Mouse (Mus musculus): ENCODE measurements around the gene Rassf1. TPM values are rescaled to one million over a fixed set of nuclear protein-coding genes. Genes with fewer than 3 reads are reported as not detected.
A peak's percentile ranks its signal among the peaks of the same experiment; 100 is the strongest.
"Not testable (repeated sequence)": the region's sequence is repeated elsewhere in the genome, so short reads cannot be mapped to it uniquely, and the experiment has no call there.

Rassf1 gene
- polyA plus RNA-seq, 1 experiment from 2014 or later, result 68.9 TPM

GRCm38 (mm10) chr9:107554319-107554825, 3.0 kb downstream of the Rassf1 start:
- Histone ChIP-seq H3K27me3 (ENCODE audit: insufficient read depth, low read length) (no peaks in the 10 kb centered on the region), H3K9ac (replicated peaks; ENCODE audit: low read length) (peak overlapping the region; percentile 90), H3K4me3 (ENCODE audit: low read length) (peak overlapping the region; percentile 81), H3K36me3 (ENCODE audit: insufficient read depth, low read length) (peaks cover 22% of the 10 kb centered on the region), H3K9me3 (ENCODE audit: low read length) (no peaks in the 10 kb centered on the region), H3K27ac (ENCODE audit: low read length) (peak overlapping the region; percentile 99), H3K4me2 (replicated peaks; ENCODE audit: low read depth, low read length) (peak overlapping the region; percentile 95), H3K4me1 (ENCODE audit: insufficient read depth, low read length) (peaks cover 54% of the 10 kb centered on the region)
- WGBS, result 0% methylated on average over 52 of the region's 53 CpGs
- peak; percentile 87 for ATAC-seq (ENCODE audit: low FRiP score, low TSS enrichment)

- peaks cover 29% of the 10 kb centered on the region for H3K36me3 ChIP-seq (ENCODE audit: insufficient read depth, low read length)
- under 1% methylated on average over 23 of the region's 23 CpGs for whole genome bisulfite sequencing
- H3K4me2 ChIP-seq (replicated peaks; ENCODE audit: low read depth, low read length), result peak overlapping the region; percentile 95
- H3K27me3 ChIP-seq (ENCODE audit: insufficient read depth, low read length), result no peaks in the 10 kb centered on the region
- peaks cover 54% of the 10 kb centered on the region for H3K4me1 ChIP-seq (ENCODE audit: insufficient read depth, low read length)
- peak overlapping the region; percentile 99 for H3K27ac ChIP-seq (ENCODE audit: low read length)
- peak overlapping the region; percentile 90 for H3K9ac ChIP-seq (replicated peaks; ENCODE audit: low read length)
- peak; percentile 33 for ATAC-seq (ENCODE audit: low FRiP score, low TSS enrichment)
- H3K9me3 ChIP-seq (ENCODE audit: low read length), result no peaks in the 10 kb centered on the region
- peak overlapping the region; percentile 81 for H3K4me3 ChIP-seq (ENCODE audit: low read length)
Observed at GRCm38 (mm10) chr9:107555031-107555457, 3.7 kb downstream of the Rassf1 start.

GRCm38 (mm10) chr9:107555701-107556100, 4.3 kb downstream of the Rassf1 start:
- peak overlapping the region; percentile 90 for H3K9ac ChIP-seq (replicated peaks; ENCODE audit: low read length)
- peaks cover 34% of the 10 kb centered on the region for H3K36me3 ChIP-seq (ENCODE audit: insufficient read depth, low read length)
- WGBS, result 34% methylated on average over 2 of the region's 2 CpGs
- no peaks in the 10 kb centered on the region for H3K27me3 ChIP-seq (ENCODE audit: insufficient read depth, low read length)
- peak overlapping the region; percentile 81 for H3K4me3 ChIP-seq (ENCODE audit: low read length)
- peaks cover 48% of the 10 kb centered on the region for H3K4me1 ChIP-seq (ENCODE audit: insufficient read depth, low read length)
- no peak for ATAC-seq (ENCODE audit: low FRiP score, low TSS enrichment)
- peak overlapping the region; percentile 95 for H3K4me2 ChIP-seq (replicated peaks; ENCODE audit: low read depth, low read length)
- H3K9me3 ChIP-seq (ENCODE audit: low read length), result no peaks in the 10 kb centered on the region
- H3K27ac ChIP-seq (ENCODE audit: low read length), result peak overlapping the region; percentile 99

GRCm38 (mm10) chr9:107556346-107556745, 5.0 kb downstream of the Rassf1 start:
- peak overlapping the region; percentile 81 for H3K4me3 ChIP-seq (ENCODE audit: low read length)
- no peak for ATAC-seq (ENCODE audit: low FRiP score, low TSS enrichment)
- WGBS, result 72% methylated on average over 3 of the region's 3 CpGs
- peaks cover 41% of the 10 kb centered on the region for H3K36me3 ChIP-seq (ENCODE audit: insufficient read depth, low read length)
- no peaks in the 10 kb centered on the region for H3K9me3 ChIP-seq (ENCODE audit: low read length)
- peak overlapping the region; percentile 90 for H3K9ac ChIP-seq (replicated peaks; ENCODE audit: low read length)
- no peak overlapping the region for H3K27ac ChIP-seq (ENCODE audit: low read length)
- H3K4me1 ChIP-seq (ENCODE audit: insufficient read depth, low read length), result peaks cover 42% of the 10 kb centered on the region
- peak overlapping the region; percentile 95 for H3K4me2 ChIP-seq (replicated peaks; ENCODE audit: low read depth, low read length)
- H3K27me3 ChIP-seq (ENCODE audit: insufficient read depth, low read length), result no peaks in the 10 kb centered on the region

GRCm38 (mm10) chr9:107563029-107563581, 11.8 kb downstream of the Rassf1 start, which contains the start of gene Tusc2:
Gene Tusc2, plus strand, starts transcription at chr9:107563255.
- Histone ChIP-seq H3K4me1 (ENCODE audit: insufficient read depth, low read length) (peaks cover 37% of the 10 kb centered on the region), H3K27ac (ENCODE audit: low read length) (peak within 1 kb of the TSS; percentile 67; the same call in 1 of the 2 replicates), H3K9ac (replicated peaks; ENCODE audit: low read length) (peak within 1 kb of the TSS; percentile 79), H3K36me3 (ENCODE audit: insufficient read depth, low read length) (peaks cover 48% of the 10 kb centered on the region), H3K27me3 (ENCODE audit: insufficient read depth, low read length) (no peaks in the 10 kb centered on the region), H3K4me2 (replicated peaks; ENCODE audit: low read depth, low read length) (peak within 1 kb of the TSS; percentile 87), H3K9me3 (ENCODE audit: low read length) (no peaks in the 10 kb centered on the region), H3K4me3 (ENCODE audit: low read length) (peak within 1 kb of the TSS; percentile 90)
- ATAC-seq (ENCODE audit: low FRiP score, low TSS enrichment), result peak; percentile 96
- WGBS, result under 1% methylated on average over 46 of the region's 46 CpGs

GRCm38 (mm10) chr9:107565556-107565955, 14.2 kb downstream of the Rassf1 start:
- Histone ChIP-seq H3K36me3 (ENCODE audit: insufficient read depth, low read length) (peaks cover 27% of the 10 kb centered on the region), H3K4me3 (ENCODE audit: low read length) (peak overlapping the region; percentile 22; the same call in 1 of the 2 replicates), H3K4me1 (ENCODE audit: insufficient read depth, low read length) (peaks cover 48% of the 10 kb centered on the region), H3K9ac (replicated peaks; ENCODE audit: low read length) (0 out of 2 replicates have a peak overlapping the region, but pooled peaks have one; percentile 33), H3K4me2 (replicated peaks; ENCODE audit: low read depth, low read length) (peak overlapping the region; percentile 26)
- not testable (repeated sequence) for H3K9me3 ChIP-seq (ENCODE audit: low read length); H3K27ac ChIP-seq (ENCODE audit: low read length); ATAC-seq (ENCODE audit: low FRiP score, low TSS enrichment); H3K27me3 ChIP-seq (ENCODE audit: insufficient read depth, low read length)
- WGBS, result 53% methylated on average over 5 of the region's 5 CpGs

- Histone ChIP-seq H3K4me3 (ENCODE audit: low read length) (peak overlapping the region; percentile 22), H3K9ac (replicated peaks; ENCODE audit: low read length) (peak overlapping the region; percentile 29; the same call in 1 of the 2 replicates), H3K9me3 (ENCODE audit: low read length) (no peaks in the 10 kb centered on the region), H3K27ac (ENCODE audit: low read length) (peak overlapping the region; percentile 96), H3K4me2 (replicated peaks; ENCODE audit: low read depth, low read length) (peak overlapping the region; percentile 58), H3K4me1 (ENCODE audit: insufficient read depth, low read length) (peaks cover 54% of the 10 kb centered on the region), H3K27me3 (ENCODE audit: insufficient read depth, low read length) (no peaks in the 10 kb centered on the region), H3K36me3 (ENCODE audit: insufficient read depth, low read length) (peaks cover 27% of the 10 kb centered on the region)
- 54% methylated on average over 15 of the region's 15 CpGs for WGBS
- no peak for ATAC-seq (ENCODE audit: low FRiP score, low TSS enrichment)
Observed at GRCm38 (mm10) chr9:107566041-107566709, 14.8 kb downstream of the Rassf1 start.

GRCm38 (mm10) chr9:107566855-107567254, 15.5 kb downstream of the Rassf1 start:
- Histone ChIP-seq H3K9me3 (ENCODE audit: low read length) (no peaks in the 10 kb centered on the region), H3K9ac (replicated peaks; ENCODE audit: low read length) (peak overlapping the region; percentile 29; the same call in 1 of the 2 replicates), H3K4me2 (replicated peaks; ENCODE audit: low read depth, low read length) (peak overlapping the region; percentile 58), H3K27ac (ENCODE audit: low read length) (peak overlapping the region; percentile 96), H3K27me3 (ENCODE audit: insufficient read depth, low read length) (no peaks in the 10 kb centered on the region), H3K36me3 (ENCODE audit: insufficient read depth, low read length) (peaks cover 27% of the 10 kb centered on the region), H3K4me3 (ENCODE audit: low read length) (no peak overlapping the region), H3K4me1 (ENCODE audit: insufficient read depth, low read length) (peaks cover 58% of the 10 kb centered on the region)
- peak; percentile 32 for ATAC-seq (ENCODE audit: low FRiP score, low TSS enrichment)
- WGBS, result 65% methylated on average over 3 of the region's 3 CpGs

- no peaks in the 10 kb centered on the region for H3K27me3 ChIP-seq (ENCODE audit: insufficient read depth, low read length)
- H3K9ac ChIP-seq (replicated peaks; ENCODE audit: low read length), result peak within 1 kb of the TSS; percentile 85
- peaks cover 54% of the 10 kb centered on the region for H3K4me1 ChIP-seq (ENCODE audit: insufficient read depth, low read length)
- 6% methylated on average over 18 of the region's 18 CpGs for WGBS
- peak within 1 kb of the TSS; percentile 87 for H3K4me3 ChIP-seq (ENCODE audit: low read length)
- peaks cover 32% of the 10 kb centered on the region for H3K36me3 ChIP-seq (ENCODE audit: insufficient read depth, low read length)
- no peak for ATAC-seq (ENCODE audit: low FRiP score, low TSS enrichment)
- peak within 1 kb of the TSS; percentile 58 for H3K4me2 ChIP-seq (replicated peaks; ENCODE audit: low read depth, low read length)
- H3K27ac ChIP-seq (ENCODE audit: low read length), result peak within 1 kb of the TSS; percentile 96
- no peaks in the 10 kb centered on the region for H3K9me3 ChIP-seq (ENCODE audit: low read length)
Observed at GRCm38 (mm10) chr9:107567702-107568319, 16.5 kb downstream of the Rassf1 start, which contains the start of gene Hyal2. Gene Hyal2, plus strand, starts transcription at chr9:107567945.
